ENCODE assay signal across 1 mouse cellular context in the genomic region with DNA sequence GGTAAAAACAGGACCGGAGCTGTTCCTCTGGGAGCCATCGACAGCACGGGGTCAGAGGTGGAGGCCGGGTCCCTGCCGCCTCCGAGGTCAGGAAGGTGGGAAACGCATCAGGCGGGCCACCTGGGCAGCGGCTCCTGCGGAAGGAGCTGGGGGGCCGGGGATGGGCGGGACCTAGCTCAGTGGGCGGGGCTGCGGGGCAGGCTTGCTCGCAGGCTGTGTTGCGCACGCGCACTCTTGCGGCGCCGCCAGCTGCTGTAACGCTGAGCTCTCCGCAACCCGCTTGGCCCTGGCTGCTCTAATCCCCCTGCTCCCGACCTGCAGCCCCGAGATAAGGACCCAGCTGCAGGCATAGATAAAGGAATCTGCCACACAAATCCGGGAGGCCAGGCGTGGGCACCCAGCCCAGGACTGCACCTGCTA.
TF ChIP-seq lines count a peak whose summit lies in the region.

No protein-coding gene starts in this region.

TF ChIP-seq in CH12.LX, 34 proteins besides CTCF, POLR2A, EP300 and RAD21:
- 0 out of 2 replicates have a peak, but pooled peaks have one; percentile 33 for TF ChIP-seq ELF1 (IDR thresholded peaks at IDR 0.05; ENCODE audit: low read depth, low read length)
- peak; percentile 90 for TF ChIP-seq NRF1 (IDR thresholded peaks at IDR 0.05; ENCODE audit: low read depth, low read length)
- TF ChIP-seq MAZ (IDR thresholded peaks at IDR 0.05; ENCODE audit: low read depth, low read length) = peak; percentile 34; the same call in 1 of the 2 replicates
- TF ChIP-seq ZC3H11A (IDR thresholded peaks at IDR 0.05; ENCODE audit: low read depth, low read length) = no peak
- peak; percentile 34; the same call in 1 of the 2 replicates for TF ChIP-seq NELFE (IDR thresholded peaks at IDR 0.05; ENCODE audit: low read depth, low read length)
- TF ChIP-seq CHD2 (IDR thresholded peaks at IDR 0.05; ENCODE audit: low read length) = peak; percentile 83
- no peak for TF ChIP-seq ZNF384 (IDR thresholded peaks at IDR 0.05; ENCODE audit: low read depth, low read length)
- peak; percentile 40; the same call in 1 of the 2 replicates for TF ChIP-seq TCF12 (IDR thresholded peaks at IDR 0.05; ENCODE audit: low read depth, low read length)
